Mouse (Mus musculus) embryonic fibroblast, embryonic 13.5 days (primary cell): ENCODE results near the gene Synrg.

Source experiments
- CTCF ChIP-seq: IDR thresholded peaks from 2 replicates; pipeline ENCODE4 v1.5.1; 2011; ENCODE audit warnings: mild to moderate bottlenecking, control low read depth, low read length, moderate library complexity, borderline replicate concordance; ENCODE audit not compliant: insufficient read depth
- POLR2A ChIP-seq: IDR thresholded peaks from 2 replicates; pipeline ENCODE4 v1.6.1; 2011; ENCODE audit warnings: low read depth, mild to moderate bottlenecking, control low read depth, low read length, moderate library complexity

DNA sequence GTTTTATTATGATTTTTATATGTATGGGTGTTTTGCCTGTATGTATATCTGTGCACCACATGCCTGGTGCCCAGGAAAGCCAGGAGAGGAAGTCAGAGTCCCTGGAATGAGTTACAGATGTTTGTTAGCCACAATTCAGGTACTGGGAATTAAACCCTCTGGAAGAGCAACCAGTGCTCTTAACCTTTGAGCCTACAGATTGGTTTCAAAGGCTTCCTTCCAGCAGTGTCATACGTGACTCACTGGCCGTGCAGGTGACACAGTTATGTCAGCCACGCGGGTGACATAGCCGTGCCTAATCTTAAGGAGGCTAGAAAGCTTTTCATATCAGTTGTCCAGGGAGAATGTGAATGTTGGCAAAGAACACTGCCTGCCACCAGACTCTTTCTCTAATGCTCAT, 69.4 kb downstream of the Synrg start:
- TF ChIP-seq CTCF (no peak), POLR2A (no peak)
